Mouse (Mus musculus): ENCODE results near the gene Ttc23l.
"Not testable (repeated sequence)": the region's sequence is repeated elsewhere in the genome, so short reads cannot be mapped to it uniquely, and the experiment has no call there.

Ttc23l gene

DNA sequence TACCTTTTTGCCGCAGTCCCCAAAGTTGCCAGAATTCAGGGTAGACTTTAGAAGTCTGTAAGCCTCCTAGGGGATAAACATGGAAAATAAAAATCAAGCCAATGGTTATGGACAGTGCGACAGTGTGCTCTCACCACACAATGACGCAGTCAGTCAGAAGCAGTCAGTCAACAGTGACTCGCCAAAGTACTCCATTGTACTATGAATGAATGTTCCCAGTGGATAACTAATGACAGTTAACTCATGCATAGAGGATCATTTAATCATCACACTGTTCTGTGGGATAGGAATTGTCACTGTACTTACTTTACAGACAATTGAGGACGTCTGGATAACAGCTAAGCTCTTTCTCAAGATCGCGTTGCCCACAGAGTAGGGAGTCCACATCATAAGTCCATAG, 43.3 kb downstream of the Ttc23l start:
- DNase-seq (ENCODE audit: low spot score in 2 of 2) = no peak

GRCm38 (mm10) chr15:10506099-10506498, 52.4 kb downstream of the Ttc23l start:
- DNase-seq (ENCODE audit: low spot score in 2 of 2) = no peak

DNA sequence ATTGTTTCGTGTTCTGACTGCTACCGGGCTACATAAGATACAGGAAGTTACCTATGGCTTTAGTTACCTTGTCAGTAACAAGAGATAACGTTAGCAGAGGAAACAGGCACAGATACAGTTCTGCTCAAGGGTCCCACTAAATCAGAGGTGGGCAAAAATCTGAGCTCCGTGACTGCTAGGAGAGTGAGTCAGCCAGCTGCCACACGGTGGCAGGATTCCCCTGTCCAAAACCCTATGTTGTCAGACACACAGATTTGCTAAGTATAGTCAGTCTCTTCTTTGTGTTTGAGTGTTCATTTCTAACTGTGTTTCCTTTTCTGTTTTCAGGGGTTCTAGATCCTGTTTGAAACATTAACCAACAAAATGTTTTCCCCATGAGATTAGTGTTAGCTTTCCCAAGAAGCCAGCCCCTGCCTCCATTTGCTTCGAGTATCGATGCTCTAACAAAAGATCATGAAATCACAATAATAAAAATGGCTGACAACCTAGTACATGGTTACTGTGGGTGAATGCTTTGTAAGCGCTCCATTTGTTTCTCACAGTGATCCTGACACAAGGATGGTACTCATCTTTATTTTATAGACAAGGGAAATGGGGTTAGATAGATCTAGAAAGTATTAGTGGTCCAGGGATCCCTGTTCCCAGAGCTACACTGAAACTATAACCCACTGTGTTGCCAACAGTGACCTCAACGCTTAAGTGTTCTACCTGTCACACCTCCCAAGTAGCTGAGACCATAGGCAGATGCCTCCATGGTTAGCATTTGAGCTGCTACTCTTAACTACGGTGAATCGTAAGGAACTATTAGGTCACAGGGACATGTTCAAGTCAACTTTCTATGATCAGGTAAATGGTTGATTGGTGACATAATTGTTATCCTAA, 57.4 kb downstream of the Ttc23l start:
- peak; percentile 37 to 66 for DNase-seq (ENCODE audit: low spot score in 2 of 2)

DNA sequence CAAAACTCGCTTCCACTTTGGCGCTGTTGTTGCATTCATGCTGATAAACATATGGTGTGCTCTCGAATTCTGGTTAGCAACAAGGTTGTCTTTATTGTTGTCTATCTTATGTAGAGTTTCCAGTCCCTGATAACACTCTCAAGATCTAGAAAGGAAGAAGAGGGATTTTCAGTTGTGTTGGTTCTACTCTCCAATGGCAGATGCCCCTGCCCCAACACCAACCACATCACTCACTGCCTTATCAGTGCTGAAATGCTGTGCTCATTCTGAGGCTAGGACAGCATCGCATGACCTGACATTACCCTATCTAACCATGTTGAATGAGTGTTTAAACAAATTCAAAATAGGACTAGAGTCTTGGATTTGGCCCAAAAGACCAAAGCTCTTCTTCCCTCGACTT, 58.4 kb downstream of the Ttc23l start:
- no peak for DNase-seq (ENCODE audit: low spot score in 2 of 2)

DNA sequence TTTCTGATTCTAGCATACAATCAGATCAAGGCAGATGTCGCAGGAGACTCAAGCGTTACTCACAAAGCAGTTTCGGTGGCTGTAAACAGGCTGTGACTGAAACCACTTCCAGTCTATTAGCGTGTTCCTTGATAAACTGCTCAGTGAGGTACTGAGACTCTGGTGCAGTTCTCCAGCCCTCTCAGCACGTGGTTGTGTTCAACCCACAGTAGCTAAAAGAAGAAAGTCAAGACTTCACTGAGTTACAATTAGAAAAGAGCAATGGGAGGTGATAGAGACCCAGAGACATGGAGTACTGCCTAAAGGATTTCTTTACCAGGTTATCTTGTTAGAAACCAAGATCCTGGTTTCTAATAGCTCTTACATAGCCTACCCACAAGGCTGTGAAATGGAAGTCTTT, 58.9 kb downstream of the Ttc23l start:
- DNase-seq (ENCODE audit: low spot score in 2 of 2) = no peak

DNA sequence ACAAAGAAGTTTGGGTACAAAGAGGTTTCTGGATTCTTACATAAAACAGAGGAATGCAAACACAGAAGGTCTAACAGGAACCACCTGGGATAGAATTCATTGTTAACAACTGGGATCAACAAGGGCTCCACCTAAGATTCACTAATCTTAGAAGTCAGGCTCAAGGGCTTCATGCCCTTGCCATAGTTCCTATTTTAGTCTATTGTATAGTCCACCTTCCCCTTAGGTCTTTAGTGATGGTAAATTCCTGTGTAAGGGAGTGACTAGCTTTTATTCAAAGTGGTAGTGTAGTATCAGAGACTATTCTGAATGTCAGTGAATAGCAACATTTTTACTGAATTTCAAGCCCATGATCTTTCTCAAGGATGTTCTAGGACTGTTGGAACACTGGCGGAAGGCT, 61.8 kb downstream of the Ttc23l start:
- not testable (repeated sequence) for DNase-seq (ENCODE audit: low spot score in 2 of 2)

GRCm38 (mm10) chr15:10495944-10496343, 62.5 kb downstream of the Ttc23l start:
- DNase-seq (ENCODE audit: low spot score in 2 of 2) = no peak

GRCm38 (mm10) chr15:10490101-10490500, 68.4 kb downstream of the Ttc23l start:
- no peak for DNase-seq (ENCODE audit: low spot score in 2 of 2)

GRCm38 (mm10) chr15:10487246-10487645, 71.2 kb downstream of the Ttc23l start:
- no peak for DNase-seq (ENCODE audit: low spot score in 2 of 2)

DNA sequence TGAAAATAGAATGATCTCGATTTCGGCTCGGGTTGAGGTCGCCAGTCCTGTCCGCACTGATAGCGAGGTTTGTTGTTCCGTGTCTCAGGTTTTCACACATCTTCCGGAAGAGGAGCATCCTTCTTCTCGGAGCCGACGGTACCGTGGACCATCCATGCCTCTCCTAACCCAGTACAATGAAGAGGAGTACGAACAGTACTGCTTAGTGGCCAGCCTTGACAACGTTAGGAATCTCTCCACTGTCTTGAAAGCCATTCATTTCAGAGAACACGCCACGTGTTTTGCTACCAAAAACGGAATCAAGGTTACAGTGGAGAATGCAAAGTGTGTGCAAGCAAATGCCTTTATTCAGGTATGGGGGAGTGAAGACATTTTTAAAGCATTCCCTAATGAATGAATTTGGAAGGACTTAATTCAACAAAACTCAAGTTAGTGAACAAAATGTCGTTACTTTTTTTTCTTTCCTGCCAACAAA, 72.1 kb downstream of the Ttc23l start:
- no peak for DNase-seq (ENCODE audit: low spot score in 2 of 2)

- peak; percentile 72 to 88 for DNase-seq (ENCODE audit: low spot score in 2 of 2)
Observed at GRCm38 (mm10) chr15:10485484-10486364, 72.7 kb downstream of the Ttc23l start, which contains the start of the genes Brix1 and Rad1. TSS of gene Brix1 (minus strand) at chr15:10485947. TSS of gene Rad1 (plus strand) at chr15:10486018.

DNA sequence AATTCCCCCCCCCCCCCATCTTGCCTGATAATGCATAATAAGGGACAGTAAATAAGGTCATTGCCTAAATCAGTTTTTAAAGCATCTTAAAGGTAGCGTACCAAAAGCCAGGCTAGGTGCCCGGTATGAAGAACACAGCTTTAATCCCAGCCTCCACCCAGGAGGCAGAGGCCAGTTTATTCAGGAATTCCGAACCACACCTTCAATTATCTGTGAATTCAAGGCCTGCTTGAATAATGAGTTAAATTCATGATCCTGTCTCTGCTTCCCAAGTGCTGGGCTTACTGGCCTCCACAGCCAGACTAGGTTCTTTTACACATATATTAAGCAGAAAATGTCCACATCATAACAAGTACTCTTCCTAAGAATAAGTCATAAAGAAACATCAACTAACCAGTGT, 87.5 kb downstream of the Ttc23l start:
- DNase-seq (ENCODE audit: low spot score in 2 of 2) = no peak

- DNase-seq (ENCODE audit: low spot score in 2 of 2) = peak; percentile 70 to 79
Observed at GRCm38 (mm10) chr15:10470151-10470831, 88.2 kb downstream of the Ttc23l start, which contains the start of gene Dnajc21. TSS of gene Dnajc21 (minus strand) at chr15:10470516.

DNA sequence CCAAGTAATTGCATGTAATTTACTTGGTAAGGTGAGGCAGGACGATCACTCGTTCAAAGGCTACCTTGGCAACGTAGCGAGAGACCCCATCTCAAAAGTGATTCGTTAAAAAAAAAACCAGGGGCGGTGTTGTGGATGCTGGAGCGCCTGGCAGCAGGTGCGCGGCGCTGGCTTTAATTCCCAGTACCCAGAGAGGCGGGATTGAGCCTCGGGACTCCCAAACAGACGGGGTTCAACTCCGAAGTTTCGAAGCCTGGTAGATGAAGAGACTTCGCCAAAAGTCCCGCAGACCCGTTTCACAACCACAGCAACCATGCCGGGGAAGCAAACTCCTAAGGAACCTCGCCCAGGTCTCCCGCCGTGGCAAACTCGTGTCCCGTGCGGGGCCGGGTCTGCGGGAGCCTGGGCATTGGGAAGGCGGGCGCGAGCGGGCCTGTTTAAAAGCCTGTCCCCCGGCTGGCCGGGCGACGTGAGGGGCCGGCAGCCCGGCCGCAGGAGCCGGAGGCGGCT, 88.8 kb downstream of the Ttc23l start:
- DNase-seq (ENCODE audit: low spot score in 2 of 2) = peak; percentile 29 to 30

GRCm38 (mm10) chr15:10468761-10469160, 89.7 kb downstream of the Ttc23l start:
- no peak for DNase-seq (ENCODE audit: low spot score in 2 of 2)

GRCm38 (mm10) chr15:10464678-10465077, 93.8 kb downstream of the Ttc23l start:
- DNase-seq (ENCODE audit: low spot score in 2 of 2) = no peak

DNA sequence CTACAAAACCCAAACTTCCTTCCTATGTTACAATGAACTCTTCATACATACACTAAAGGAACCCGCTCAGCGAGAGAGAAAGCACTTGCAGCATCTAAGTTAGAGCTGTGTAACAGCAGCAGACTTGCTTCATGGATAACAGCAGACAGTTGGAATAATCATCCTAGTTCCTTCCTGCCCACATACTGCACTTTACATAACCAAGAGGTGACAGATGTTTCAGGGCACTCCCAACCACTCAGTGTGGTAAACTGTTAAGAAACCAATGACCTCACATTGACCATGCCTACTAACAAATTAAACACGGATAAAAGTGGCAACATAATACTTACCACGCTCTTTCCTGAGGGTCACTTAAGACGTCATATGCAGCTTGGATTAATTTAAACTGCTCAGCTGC, 94.9 kb downstream of the Ttc23l start:
- DNase-seq (ENCODE audit: low spot score in 2 of 2) = no peak

DNA sequence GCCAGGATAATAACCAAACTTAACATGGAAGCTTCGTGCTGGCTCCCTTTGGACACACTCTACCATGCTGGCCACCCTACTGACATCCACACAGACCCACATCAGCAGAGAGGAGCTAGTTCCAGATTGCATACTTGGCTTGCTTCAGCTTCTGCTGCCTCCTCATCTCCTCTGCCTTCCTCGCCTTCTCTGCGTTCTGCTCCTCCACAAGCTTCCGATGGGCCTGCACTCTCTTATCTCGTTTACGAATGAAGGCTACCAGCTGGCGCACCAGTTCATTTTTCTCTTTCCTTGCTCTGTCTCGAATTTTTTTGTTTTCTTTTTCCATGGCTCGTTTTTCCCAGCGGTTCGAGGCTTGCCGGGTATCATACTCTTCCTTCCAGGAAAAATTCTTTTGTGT, 97.5 kb downstream of the Ttc23l start:
- DNase-seq (ENCODE audit: low spot score in 2 of 2) = no peak

All from cerebellum, postnatal 4 days (tissue).